Mouse (Mus musculus) heart, postnatal 4 days (tissue): ENCODE data around the gene Casd1. TPM values are rescaled to one million over a fixed set of nuclear protein-coding genes. Genes with fewer than 3 reads are reported as not detected.

Experiments used
- DNase-seq: peaks from one replicate; pipeline ENCODE4 v3.0.0; 2021
- total RNA-seq, 2 experiments: library from RNA; stranded (reverse); gene quantifications; 2 replicates each; pipeline ENCODE4 v1.2.3; 2021

The Casd1 gene
- 10 to 100 TPM; 34.5 to 34.6 TPM for total RNA-seq

GRCm38 (mm10) chr6:4600658-4601296 is at the start of gene Casd1:
Casd1 (plus strand) TSS chr6:4600839.
- peak; percentile 69 for DNase-seq

- DNase-seq: no peak
These were observed 45.3 kb upstream of the Casd1 start for GRCm38 (mm10) chr6:4555366-4555765.

- no peak for DNase-seq
These were observed 43.6 kb upstream of the Casd1 start for GRCm38 (mm10) chr6:4557086-4557485.

GRCm38 (mm10) chr6:4557678-4558077 is 43.0 kb upstream of the Casd1 start:
- peak; percentile 55 for DNase-seq

GRCm38 (mm10) chr6:4561156-4561555 is 39.5 kb upstream of the Casd1 start:
- DNase-seq: no peak

GRCm38 (mm10) chr6:4561621-4562020 is 39.0 kb upstream of the Casd1 start:
- no peak for DNase-seq

GRCm38 (mm10) chr6:4562401-4562800 is 38.2 kb upstream of the Casd1 start:
- no peak for DNase-seq

GRCm38 (mm10) chr6:4563477-4563876 is 37.2 kb upstream of the Casd1 start:
- DNase-seq: no peak

GRCm38 (mm10) chr6:4570412-4570811 is 30.2 kb upstream of the Casd1 start:
- no peak for DNase-seq

GRCm38 (mm10) chr6:4577756-4578155 is 22.9 kb upstream of the Casd1 start:
- DNase-seq: no peak

- DNase-seq: no peak
These were observed 22.3 kb upstream of the Casd1 start for GRCm38 (mm10) chr6:4578343-4578742.

- no peak for DNase-seq
These were observed 21.0 kb upstream of the Casd1 start for GRCm38 (mm10) chr6:4579620-4580019.

- no peak for DNase-seq
These were observed 17.2 kb upstream of the Casd1 start for GRCm38 (mm10) chr6:4583485-4583884.

- no peak for DNase-seq
These were observed 12.7 kb upstream of the Casd1 start for GRCm38 (mm10) chr6:4587946-4588345.

GRCm38 (mm10) chr6:4588722-4589121 is 11.9 kb upstream of the Casd1 start:
- no peak for DNase-seq

- no peak for DNase-seq
These were observed 10.6 kb upstream of the Casd1 start for GRCm38 (mm10) chr6:4590089-4590488.

- no peak for DNase-seq
These were observed 2.9 kb upstream of the Casd1 start for GRCm38 (mm10) chr6:4597711-4598110.

- no peak for DNase-seq
These were observed 468 bp upstream of the Casd1 start for GRCm38 (mm10) chr6:4600085-4600657.

- DNase-seq: peak; percentile 39
These were observed 775 bp downstream of the Casd1 start for GRCm38 (mm10) chr6:4601297-4601931.

GRCm38 (mm10) chr6:4602012-4602411 is 1.4 kb downstream of the Casd1 start:
- no peak for DNase-seq

GRCm38 (mm10) chr6:4606394-4606793 is 5.8 kb downstream of the Casd1 start:
- no peak for DNase-seq

GRCm38 (mm10) chr6:4610216-4610896 is 9.7 kb downstream of the Casd1 start:
- no peak for DNase-seq

GRCm38 (mm10) chr6:4611853-4612252 is 11.2 kb downstream of the Casd1 start:
- no peak for DNase-seq
